Mouse (Mus musculus): Measurements from ENCODE around the gene R3hdm1. TPM values are rescaled to one million over a fixed set of nuclear protein-coding genes. Genes with fewer than 3 reads are reported as not detected.
A peak's percentile ranks its signal among the peaks of the same experiment; 100 is the strongest.
"Not testable (repeated sequence)": the region's sequence is repeated elsewhere in the genome, so short reads cannot be mapped to it uniquely, and the experiment has no call there.

Gene R3hdm1
- polyA plus RNA-seq, 1 experiment from 2014 or later: 98.0 TPM

GRCm38 (mm10) chr1:128267061-128267460 is 164.0 kb downstream of the R3hdm1 start:
- not testable (repeated sequence) for ATAC-seq (ENCODE audit: low FRiP score)
- H3K36me3 ChIP-seq (replicated peaks): peaks cover 81% of the 10 kb centered on the region

GRCm38 (mm10) chr1:128270731-128271130 is 167.6 kb downstream of the R3hdm1 start:
- peaks cover 88% of the 10 kb centered on the region for H3K36me3 ChIP-seq (replicated peaks)
- ATAC-seq (ENCODE audit: low FRiP score): no peak
- H3K9ac ChIP-seq: no peak overlapping the region
- H3K9me3 ChIP-seq: no peaks in the 10 kb centered on the region
- no peak overlapping the region for H3K4me2 ChIP-seq
- WGBS: 94% methylated on average over 3 of the region's 3 CpGs
- no peaks in the 10 kb centered on the region for H3K27me3 ChIP-seq
- H3K4me3 ChIP-seq (replicated peaks): no peak overlapping the region
- no peaks in the 10 kb centered on the region for H3K4me1 ChIP-seq
- no peak overlapping the region for H3K27ac ChIP-seq

More at GRCm38 (mm10) chr1:128267061-128267460, 164.0 kb downstream of the R3hdm1 start:
- H3K4me2 ChIP-seq; H3K4me1 ChIP-seq; H3K4me3 ChIP-seq (replicated peaks); H3K27me3 ChIP-seq; H3K9ac ChIP-seq; H3K27ac ChIP-seq; H3K9me3 ChIP-seq: not testable (repeated sequence)
- WGBS: 81% methylated on average over 7 of the region's 7 CpGs

GRCm38 (mm10) chr1:128275908-128276307 is 172.8 kb downstream of the R3hdm1 start:
- no peaks in the 10 kb centered on the region for H3K4me1 ChIP-seq
- no peaks in the 10 kb centered on the region for H3K9me3 ChIP-seq
- no peak overlapping the region for H3K4me2 ChIP-seq
- no peak overlapping the region for H3K4me3 ChIP-seq (replicated peaks)
- no peak for ATAC-seq (ENCODE audit: low FRiP score)
- no peak overlapping the region for H3K9ac ChIP-seq
- no peaks in the 10 kb centered on the region for H3K27me3 ChIP-seq
- 90% methylated on average over 1 of the region's 1 CpGs for WGBS
- peaks cover 84% of the 10 kb centered on the region for H3K36me3 ChIP-seq (replicated peaks)
- H3K27ac ChIP-seq: no peak overlapping the region

GRCm38 (mm10) chr1:128278563-128278962 is 175.5 kb downstream of the R3hdm1 start:
- Histone ChIP-seq H3K36me3 (replicated peaks) (peaks cover 74% of the 10 kb centered on the region), H3K9me3 (no peaks in the 10 kb centered on the region), H3K9ac (no peak overlapping the region), H3K4me3 (replicated peaks) (no peak overlapping the region), H3K4me2 (no peak overlapping the region), H3K27me3 (no peaks in the 10 kb centered on the region), H3K27ac (no peak overlapping the region), H3K4me1 (no peaks in the 10 kb centered on the region)
- WGBS: 95% methylated on average over 3 of the region's 3 CpGs
- no peak for ATAC-seq (ENCODE audit: low FRiP score)

- H3K9me3 ChIP-seq: no peaks in the 10 kb centered on the region
- no peak overlapping the region for H3K4me2 ChIP-seq
- no peak overlapping the region for H3K9ac ChIP-seq
- H3K4me3 ChIP-seq (replicated peaks): no peak overlapping the region
- H3K36me3 ChIP-seq (replicated peaks): peaks cover 52% of the 10 kb centered on the region
- no peaks in the 10 kb centered on the region for H3K27me3 ChIP-seq
- no peaks in the 10 kb centered on the region for H3K4me1 ChIP-seq
- H3K27ac ChIP-seq: no peak overlapping the region
- ATAC-seq (ENCODE audit: low FRiP score): no peak
- 94% methylated on average over 3 of the region's 3 CpGs for WGBS
Observed at GRCm38 (mm10) chr1:128281753-128282152, 178.7 kb downstream of the R3hdm1 start.

- Histone ChIP-seq H3K27me3 (no peaks in the 10 kb centered on the region), H3K27ac (no peak overlapping the region), H3K4me2 (no peak overlapping the region), H3K4me3 (replicated peaks) (no peak overlapping the region), H3K4me1 (no peaks in the 10 kb centered on the region), H3K36me3 (replicated peaks) (peaks cover 41% of the 10 kb centered on the region), H3K9ac (no peak overlapping the region), H3K9me3 (no peaks in the 10 kb centered on the region)
- ATAC-seq (ENCODE audit: low FRiP score): no peak
- 88% methylated on average over 3 of the region's 3 CpGs for WGBS
Observed at GRCm38 (mm10) chr1:128282924-128283323, 179.8 kb downstream of the R3hdm1 start.

GRCm38 (mm10) chr1:128284157-128284690 is 181.1 kb downstream of the R3hdm1 start:
- Histone ChIP-seq H3K36me3 (replicated peaks) (peaks cover 28% of the 10 kb centered on the region), H3K9ac (no peak overlapping the region), H3K9me3 (no peaks in the 10 kb centered on the region), H3K27me3 (no peaks in the 10 kb centered on the region), H3K4me2 (no peak overlapping the region), H3K27ac (no peak overlapping the region), H3K4me3 (replicated peaks) (no peak overlapping the region), H3K4me1 (no peaks in the 10 kb centered on the region)
- no peak for ATAC-seq (ENCODE audit: low FRiP score)
- 94% methylated on average over 8 of the region's 8 CpGs for WGBS

GRCm38 (mm10) chr1:128285136-128285535 is 182.0 kb downstream of the R3hdm1 start:
- 87% methylated on average over 9 of the region's 9 CpGs for WGBS
- no peaks in the 10 kb centered on the region for H3K9me3 ChIP-seq
- no peaks in the 10 kb centered on the region for H3K27me3 ChIP-seq
- H3K4me3 ChIP-seq (replicated peaks): no peak overlapping the region
- no peaks in the 10 kb centered on the region for H3K4me1 ChIP-seq
- H3K9ac ChIP-seq: no peak overlapping the region
- H3K36me3 ChIP-seq (replicated peaks): peaks cover 19% of the 10 kb centered on the region
- ATAC-seq (ENCODE audit: low FRiP score): no peak
- no peak overlapping the region for H3K27ac ChIP-seq
- no peak overlapping the region for H3K4me2 ChIP-seq

MicroRNAs encoded within 50 kb of the gene (microRNA counts, 519-probe panel; counts per million panel counts)
- microRNA mmu-miR-128: 3,282 counts per million, percentile 28 among the panel's probes with 10 or more counts

Small RNAs within 50 kb of the gene (microRNA-seq; reads per million reads assigned to microRNA genes)
- 278 reads per million, percentile 62 among the genes with 10 or more reads in this experiment for gene Mir128-1

Other genes starting within 250 kb of the R3hdm1 start
- 0.17 and 0.27 TPM in 2 replicates for gene Map3k19, start 248.3 kb upstream of the R3hdm1 start, polyA plus RNA-seq (2016; fragmentation: Nextera tagmentation; extraction: Ambion mirVana)
- 19.1 and 19.7 TPM in 2 replicates for gene Rab3gap1, start 234.5 kb upstream of the R3hdm1 start, polyA plus RNA-seq (2016; fragmentation: Nextera tagmentation; extraction: Ambion mirVana)
- 14.6 and 15.1 TPM in 2 replicates for gene Zranb3, start 254 bp upstream of the R3hdm1 start, polyA plus RNA-seq (2016; fragmentation: Nextera tagmentation; extraction: Ambion mirVana)
- gene Ubxn4, start 140.7 kb downstream of the R3hdm1 start, polyA plus RNA-seq (2016; fragmentation: Nextera tagmentation; extraction: Ambion mirVana): 74.5 and 79.6 TPM in 2 replicates
- 0.13 and 0.24 TPM in 2 replicates for gene Lct, start 225.0 kb downstream of the R3hdm1 start, polyA plus RNA-seq (2016; fragmentation: Nextera tagmentation; extraction: Ambion mirVana)